In genomic region chr5:64580340-64580723, GRCm38 (mm10) we compare ENCODE assay signal across 9 mouse cellular contexts.
DNase-seq lines count a peak whose midpoint lies in the region; ATAC-seq and TF ChIP-seq lines count a peak whose summit lies in the region.
"Had no signal": no experiment of that assay in that cellular context is flagged by ENCODE, and none has a peak within 500 bp of the region (broad histone marks: within the 10 kb centered on the region; RNA-seq: fewer than 3 reads in every experiment).

No protein-coding gene starts in this region.

- TF ChIP-seq EP300 in heart, adult 2 months (IDR thresholded peaks at IDR 0.05; ENCODE audit: insufficient read depth, low read depth, low read length): no peak

- no peak for ATAC-seq in midbrain, embryonic 15.5 days (replicated peaks)
- ATAC-seq in limb, embryonic 12.5 days (ENCODE audit: insufficient number of reproducible peaks, insufficient read depth, low FRiP score, low TSS enrichment, low read depth): no peak
- ATAC-seq in stomach, embryonic 16.5 days (ENCODE audit: insufficient read depth, low FRiP score): no peak

- H3K27me3 ChIP-seq in heart, adult 2 months (ENCODE audit: control insufficient read depth, insufficient read depth, low read length): no peaks in the 10 kb centered on the region
- H3K27me3 ChIP-seq in midbrain, embryonic 10.5 days (ENCODE audit: low read depth, poor library complexity, severe bottlenecking): no peaks in the 10 kb centered on the region
- H3K27me3 ChIP-seq in midbrain, embryonic 15.5 days (replicated peaks): no peaks in the 10 kb centered on the region
- H3K27me3 ChIP-seq in limb, embryonic 12.5 days: no peaks in the 10 kb centered on the region; the same call in 1 of the 2 replicates
- no peaks in the 10 kb centered on the region for H3K27me3 ChIP-seq in stomach, embryonic 16.5 days (ENCODE audit: control insufficient read depth, insufficient read depth, low read length)

- no peaks in the 10 kb centered on the region for H3K9me3 ChIP-seq in midbrain, embryonic 10.5 days (replicated peaks)
- no peaks in the 10 kb centered on the region for H3K9me3 ChIP-seq in midbrain, embryonic 15.5 days
- no peaks in the 10 kb centered on the region for H3K9me3 ChIP-seq in limb, embryonic 12.5 days
- H3K9me3 ChIP-seq in stomach, embryonic 16.5 days (replicated peaks; ENCODE audit: control insufficient read depth, low read length): no peaks in the 10 kb centered on the region

- intact Hi-C loops in heart, adult 2 months (cut with DNase I): loop anchor here (2.0 to 5.0 kb wide), 5 partner anchors 14 to 222 kb away; partner anchors contain the start of gene Klf3

- H3K4me1 ChIP-seq in heart, adult 2 months (ENCODE audit: control insufficient read depth, insufficient read depth, low read length): peaks cover 16% of the 10 kb centered on the region
- peaks cover 36% of the 10 kb centered on the region for H3K4me1 ChIP-seq in midbrain, embryonic 10.5 days
- peaks cover 9% of the 10 kb centered on the region for H3K4me1 ChIP-seq in midbrain, embryonic 15.5 days
- peaks cover 37% of the 10 kb centered on the region for H3K4me1 ChIP-seq in limb, embryonic 12.5 days (replicated peaks)
- H3K4me1 ChIP-seq in stomach, embryonic 16.5 days (ENCODE audit: control insufficient read depth, insufficient read depth, low read length): peaks cover 41% of the 10 kb centered on the region

- TF ChIP-seq CTCF in heart, adult 2 months (IDR thresholded peaks at IDR 0.05): no peak

- 64% methylated on average over 3 of the region's 3 CpGs for WGBS in heart, adult 2 months
- 76% methylated on average over 3 of the region's 3 CpGs for WGBS in midbrain, embryonic 10.5 days
- 72% methylated on average over 3 of the region's 3 CpGs for WGBS in midbrain, embryonic 15.5 days
- WGBS in limb, embryonic 12.5 days: 76% methylated on average over 3 of the region's 3 CpGs
- 60% methylated on average over 3 of the region's 3 CpGs for WGBS in stomach, embryonic 16.5 days

- no peaks in the 10 kb centered on the region for H3K79me2 ChIP-seq in heart, adult 2 months (replicated peaks; ENCODE audit: control insufficient read depth, insufficient read depth, low read length)

- no peaks in the 10 kb centered on the region for H3K36me3 ChIP-seq in heart, adult 2 months (ENCODE audit: control insufficient read depth, insufficient read depth, low read length)
- H3K36me3 ChIP-seq in midbrain, embryonic 10.5 days: no peaks in the 10 kb centered on the region
- H3K36me3 ChIP-seq in midbrain, embryonic 15.5 days (replicated peaks): no peaks in the 10 kb centered on the region
- no peaks in the 10 kb centered on the region for H3K36me3 ChIP-seq in limb, embryonic 12.5 days
- H3K36me3 ChIP-seq in stomach, embryonic 16.5 days (ENCODE audit: control insufficient read depth, insufficient read depth, low read length): no peaks in the 10 kb centered on the region

- no peak overlapping the region for H3K9ac ChIP-seq in heart, adult 2 months (ENCODE audit: low read depth, low read length)
- no peak overlapping the region for H3K9ac ChIP-seq in midbrain, embryonic 15.5 days
- H3K9ac ChIP-seq in limb, embryonic 12.5 days (replicated peaks): no peak overlapping the region
- peak overlapping the region; percentile 56; the same call in 1 of the 2 replicates for H3K9ac ChIP-seq in stomach, embryonic 16.5 days (ENCODE audit: low read length)

- H3K4me2 ChIP-seq in midbrain, embryonic 15.5 days: no peak overlapping the region
- 0 out of 2 replicates have a peak overlapping the region, but pooled peaks have one; percentile 47 for H3K4me2 ChIP-seq in limb, embryonic 12.5 days
- H3K4me2 ChIP-seq in stomach, embryonic 16.5 days (ENCODE audit: low read depth, low read length): peak overlapping the region; percentile 47

- TF ChIP-seq POLR2A in heart, adult 2 months (IDR thresholded peaks at IDR 0.05; ENCODE audit: insufficient read depth, low read depth, low read length): no peak

- DNase-seq in heart, adult 2 months: no peak
- DNase-seq in heart, adult 9 months (ENCODE audit: low spot score in 2 of 2): no peak
- no peak for DNase-seq in midbrain, embryonic 10.5 days (ENCODE audit: low spot score)
- DNase-seq in adrenal gland, adult 8-10 months: no peak
- DNase-seq in urinary bladder, adult 2 months (ENCODE audit: low spot score): no peak
- DNase-seq: cerebellum, adult 8-10 months had no signal

- peak overlapping the region; percentile 75 for H3K27ac ChIP-seq in heart, adult 2 months
- peak overlapping the region; percentile 84 for H3K27ac ChIP-seq in midbrain, embryonic 10.5 days (replicated peaks)
- no peak overlapping the region for H3K27ac ChIP-seq in midbrain, embryonic 15.5 days
- peak overlapping the region; percentile 79 for H3K27ac ChIP-seq in limb, embryonic 12.5 days
- peak overlapping the region; percentile 93 for H3K27ac ChIP-seq in stomach, embryonic 16.5 days (ENCODE audit: low read length)

- no peak overlapping the region for H3K4me3 ChIP-seq in heart, adult 2 months
- H3K4me3 ChIP-seq in midbrain, embryonic 10.5 days: no peak overlapping the region
- no peak overlapping the region for H3K4me3 ChIP-seq in midbrain, embryonic 15.5 days
- H3K4me3 ChIP-seq in limb, embryonic 12.5 days (replicated peaks): no peak overlapping the region
- no peak overlapping the region for H3K4me3 ChIP-seq in stomach, embryonic 16.5 days (replicated peaks; ENCODE audit: low read length)
